Mouse (Mus musculus) olfactory bulb, adult 2 months (tissue): ENCODE results near the gene Chic2.

Experiments
- CTCF ChIP-seq: fragments of 200-500 bp; IDR thresholded peaks from 2 replicates; pipeline ENCODE4 v1.5.1; 2012; ENCODE audit warnings: low read depth, mild to moderate bottlenecking, low read length, moderate library complexity; ENCODE audit not compliant: insufficient read depth
- POLR2A ChIP-seq: fragments of 200-500 bp; IDR thresholded peaks from 2 replicates; pipeline ENCODE4 v1.6.1; 2012; ENCODE audit warnings: mild to moderate bottlenecking, low read depth, low read length, moderate library complexity; ENCODE audit not compliant: insufficient read depth

DNA sequence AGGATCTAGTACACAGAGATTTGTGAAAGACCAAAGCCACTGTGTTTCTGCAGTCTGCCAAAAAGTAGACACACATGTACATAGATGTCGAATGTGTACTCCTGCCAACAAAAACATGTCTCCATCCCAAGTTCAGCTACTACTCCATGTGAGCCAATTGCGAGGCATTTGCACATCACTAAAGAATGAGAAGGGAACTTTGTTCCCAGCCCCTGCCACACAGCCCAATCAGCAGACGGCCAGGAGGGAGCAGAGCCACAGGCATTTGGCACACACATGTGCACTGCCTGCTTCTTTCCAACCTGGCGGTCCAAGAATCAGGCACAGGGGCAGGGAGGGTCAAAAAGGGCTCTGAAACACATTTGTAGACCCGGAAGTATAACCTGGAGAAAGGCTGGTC lies 81.8 kb downstream of the Chic2 start:
- TF ChIP-seq POLR2A, result no peak
- TF ChIP-seq CTCF, result no peak
